10 mouse cellular contexts compared by ENCODE assay signal in genomic region chr1:71540437-71540836, GRCm38 (mm10). TPM values are rescaled to one million over a fixed set of nuclear protein-coding genes. Genes with fewer than 3 reads are reported as not detected.
DNase-seq lines count a peak whose midpoint lies in the region; ATAC-seq lines count a peak whose summit lies in the region.
"Had no signal": no experiment of that assay in that cellular context is flagged by ENCODE, and none has a peak within 500 bp of the region (broad histone marks: within the 10 kb centered on the region; RNA-seq: fewer than 3 reads in every experiment).

No protein-coding gene starts in this region.

- H3K36me3 ChIP-seq in forebrain, embryonic 14.5 days (ENCODE audit: control insufficient read depth, insufficient read depth, low read length), result no peaks in the 10 kb centered on the region
- H3K36me3 ChIP-seq in forebrain, embryonic 10.5 days (replicated peaks), result no peaks in the 10 kb centered on the region
- H3K36me3 ChIP-seq in liver, embryonic 12.5 days, result no peaks in the 10 kb centered on the region
- H3K36me3 ChIP-seq: midbrain, embryonic 12.5 days had no signal

- 62% methylated on average over 3 of the region's 3 CpGs for WGBS in forebrain, embryonic 14.5 days
- 90% methylated on average over 3 of the region's 3 CpGs for WGBS in forebrain, embryonic 10.5 days
- 72% methylated on average over 3 of the region's 3 CpGs for WGBS in liver, embryonic 12.5 days (ENCODE audit: insufficient replicate concordance)

- no peak overlapping the region for H3K9ac ChIP-seq in forebrain, embryonic 14.5 days (ENCODE audit: low read length)
- no peak overlapping the region for H3K9ac ChIP-seq in liver, embryonic 12.5 days
- H3K9ac ChIP-seq: midbrain, embryonic 12.5 days had no signal

- no peak overlapping the region for H3K4me2 ChIP-seq in forebrain, embryonic 14.5 days (ENCODE audit: low read length)
- H3K4me2 ChIP-seq in liver, embryonic 12.5 days, result no peak overlapping the region
- H3K4me2 ChIP-seq: liver, embryonic 11.5 days; midbrain, embryonic 12.5 days had no signal

- no peaks in the 10 kb centered on the region for H3K27me3 ChIP-seq in forebrain, embryonic 14.5 days (replicated peaks; ENCODE audit: control insufficient read depth, insufficient read depth, low read length)
- H3K27me3 ChIP-seq in forebrain, embryonic 10.5 days (ENCODE audit: poor library complexity, severe bottlenecking), result no peaks in the 10 kb centered on the region
- H3K27me3 ChIP-seq in liver, embryonic 12.5 days (replicated peaks), result no peaks in the 10 kb centered on the region
- H3K27me3 ChIP-seq: midbrain, embryonic 12.5 days had no signal

- 0 out of 2 replicates have a peak, but pooled peaks have one; percentile 20 for ATAC-seq in forebrain, embryonic 14.5 days
- ATAC-seq in liver, embryonic 12.5 days, result no peak

- H3K4me1 ChIP-seq in forebrain, embryonic 14.5 days (ENCODE audit: control insufficient read depth, insufficient read depth, low read length), result no peaks in the 10 kb centered on the region
- no peaks in the 10 kb centered on the region for H3K4me1 ChIP-seq in forebrain, embryonic 10.5 days
- H3K4me1 ChIP-seq in liver, embryonic 12.5 days, result no peaks in the 10 kb centered on the region
- H3K4me1 ChIP-seq: midbrain, embryonic 12.5 days had no signal

- DNase-seq in forebrain, embryonic 14.5 days (ENCODE audit: low spot score), result peak; percentile 49
- DNase-seq in forebrain, embryonic 10.5 days (ENCODE audit: extremely low spot score, low spot score), result no peak
- DNase-seq in left cerebral cortex, postnatal 4 days, result peak; percentile 83
- DNase-seq in left cerebral cortex, adult 8-10 months (ENCODE audit: low spot score in 2 of 2), result no peak
- peak; percentile 13 for DNase-seq in gastrocnemius, postnatal 10 days
- DNase-seq in lung, postnatal 14 days, result peak; percentile 38
- DNase-seq in layer of hippocampus, adult 9-11 months, result no peak

- intact Hi-C loops in left cerebral cortex, postnatal 4 days (cut with DNase I), result no loop called here

- no peak overlapping the region for H3K4me3 ChIP-seq in forebrain, embryonic 14.5 days (ENCODE audit: low read depth, low read length)
- no peak overlapping the region for H3K4me3 ChIP-seq in forebrain, embryonic 10.5 days
- no peak overlapping the region for H3K4me3 ChIP-seq in liver, embryonic 12.5 days
- H3K4me3 ChIP-seq: midbrain, embryonic 12.5 days had no signal

- H3K9me3 ChIP-seq in forebrain, embryonic 14.5 days (replicated peaks; ENCODE audit: control insufficient read depth, low read length), result no peaks in the 10 kb centered on the region
- no peaks in the 10 kb centered on the region for H3K9me3 ChIP-seq in forebrain, embryonic 10.5 days
- no peaks in the 10 kb centered on the region for H3K9me3 ChIP-seq in liver, embryonic 12.5 days (replicated peaks)
- H3K9me3 ChIP-seq: midbrain, embryonic 12.5 days had no signal

- no peak overlapping the region for H3K27ac ChIP-seq in forebrain, embryonic 14.5 days (ENCODE audit: low read depth, low read length)
- H3K27ac ChIP-seq in forebrain, embryonic 10.5 days, result no peak overlapping the region
- no peak overlapping the region for H3K27ac ChIP-seq in liver, embryonic 12.5 days
- H3K27ac ChIP-seq: midbrain, embryonic 12.5 days had no signal

RNA-seq across cellular contexts. Expression of gene Atic, which starts 16.5 kb away (rescaled TPM):
- polyA plus RNA-seq in forebrain, embryonic 14.5 days (2014; fragmentation: Nextera tagmentation; extraction: Ambion mirVana), result 41.4 and 43.0 TPM in 2 replicates
- 75.0 and 79.1 TPM in 2 replicates for polyA plus RNA-seq in forebrain, embryonic 10.5 days (2016; fragmentation: Nextera tagmentation; extraction: Ambion mirVana)
- total RNA-seq in left cerebral cortex, postnatal 4 days (2021), result 10 to 100 TPM; 55.5 to 60.7 TPM
- 10 to 100 TPM; 32.5 to 35.4 (median 33.4) TPM for total RNA-seq in left cerebral cortex, adult 8-10 months (2022)
- 10 to 100 TPM; 27.9 to 29.8 TPM for total RNA-seq in gastrocnemius, postnatal 10 days (2021)
- 68.7 and 70.5 TPM in 2 replicates for polyA plus RNA-seq in liver, embryonic 12.5 days (2016; fragmentation: Nextera tagmentation; extraction: Ambion mirVana)

Comparison
In these comparisons a context has a peak if more than half of its experiments do, and no peak if none do; other contexts are left out.
1. DNase-seq: peak in forebrain, embryonic 14.5 days (single experiment), left cerebral cortex, postnatal 4 days (single experiment), gastrocnemius, postnatal 10 days (single experiment) and lung, postnatal 14 days (single experiment); none in forebrain, embryonic 10.5 days (single experiment), left cerebral cortex, adult 8-10 months (0 of 2) and layer of hippocampus, adult 9-11 months (single experiment).